Mouse (Mus musculus) right cerebral cortex, postnatal 14 days (tissue): ENCODE measurements around the gene H3f3a.

ENCODE experiments used
- DNase-seq: peaks from one replicate; pipeline ENCODE4 v3.0.0; 2022

Gene H3f3a

DNA sequence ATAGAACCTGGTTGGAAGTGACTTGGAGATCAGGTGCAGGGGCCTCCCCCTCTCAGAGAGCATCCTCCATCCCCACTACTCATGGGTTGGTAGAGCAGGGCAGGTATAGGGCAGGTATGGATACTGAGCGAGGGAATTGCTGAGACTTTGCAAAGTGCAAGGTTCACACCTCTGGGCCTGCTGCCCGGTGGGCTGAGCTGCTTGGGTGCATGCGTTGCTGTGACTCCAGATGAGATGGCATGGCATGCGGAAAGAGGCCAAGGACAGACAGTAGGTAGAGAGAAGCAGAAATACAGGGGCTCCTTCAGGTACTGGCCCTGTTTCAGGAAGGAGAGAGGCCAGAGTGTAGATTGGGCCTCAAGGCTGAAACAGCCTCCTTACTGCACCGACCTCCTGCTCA lies 32.5 kb downstream of the H3f3a start:
- no peak for DNase-seq

DNA sequence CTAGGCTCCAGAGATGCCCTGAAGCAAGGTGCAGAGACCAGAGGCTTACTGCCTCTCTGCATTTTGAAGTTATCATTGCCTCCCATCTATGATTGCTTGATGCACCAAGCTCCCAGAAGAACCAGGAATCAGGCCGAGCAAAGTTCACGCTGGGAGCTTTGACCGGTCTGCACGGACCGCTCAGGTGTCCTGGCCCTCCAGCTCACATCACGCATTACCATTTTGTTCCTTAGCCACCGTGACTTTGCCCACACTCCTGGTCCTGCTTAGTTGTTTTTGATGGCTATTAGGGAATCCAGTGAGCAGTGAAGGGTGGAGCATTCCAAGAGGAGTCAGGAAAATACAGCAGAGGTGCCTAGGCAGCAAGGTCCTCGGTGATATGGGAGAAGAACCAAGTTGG lies 33.5 kb downstream of the H3f3a start:
- no peak for DNase-seq

DNA sequence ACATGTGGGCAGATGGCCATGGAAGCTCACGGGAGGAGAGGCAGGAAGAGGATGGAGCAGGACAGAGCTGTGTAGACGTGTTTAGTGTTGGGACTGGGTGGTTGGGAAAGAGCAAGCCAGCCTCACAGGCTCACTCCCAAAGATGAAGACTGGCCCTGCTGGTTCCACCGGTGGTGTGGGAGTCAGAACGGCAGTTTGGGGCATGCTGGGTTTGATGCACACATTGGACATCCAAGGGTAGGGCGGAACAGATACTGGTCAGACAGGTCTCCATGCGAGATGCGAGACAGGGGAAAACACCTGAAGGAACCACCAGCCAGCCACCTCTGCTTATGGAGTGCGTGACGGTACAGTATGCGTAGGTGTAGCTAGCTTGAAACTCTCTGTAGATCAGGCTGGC lies 34.8 kb downstream of the H3f3a start:
- no peak for DNase-seq

DNA sequence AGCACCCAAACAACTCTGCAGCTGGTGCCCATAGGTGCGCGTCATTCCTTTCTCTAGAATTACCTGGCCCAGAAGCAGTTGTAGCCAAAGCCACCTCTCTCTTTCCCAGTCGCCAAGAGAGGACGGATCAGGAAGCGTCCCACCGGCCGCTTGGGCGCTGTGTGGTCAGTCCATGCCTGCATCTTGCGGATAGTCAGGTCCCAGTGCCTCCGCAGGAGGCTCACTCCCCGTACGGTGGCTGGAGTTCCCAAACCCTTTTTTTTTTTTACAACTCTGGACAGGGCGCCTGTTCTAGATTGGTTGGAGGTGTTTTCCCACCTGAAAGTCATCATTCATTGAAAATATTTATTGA lies 35.4 kb downstream of the H3f3a start:
- DNase-seq = no peak

DNA sequence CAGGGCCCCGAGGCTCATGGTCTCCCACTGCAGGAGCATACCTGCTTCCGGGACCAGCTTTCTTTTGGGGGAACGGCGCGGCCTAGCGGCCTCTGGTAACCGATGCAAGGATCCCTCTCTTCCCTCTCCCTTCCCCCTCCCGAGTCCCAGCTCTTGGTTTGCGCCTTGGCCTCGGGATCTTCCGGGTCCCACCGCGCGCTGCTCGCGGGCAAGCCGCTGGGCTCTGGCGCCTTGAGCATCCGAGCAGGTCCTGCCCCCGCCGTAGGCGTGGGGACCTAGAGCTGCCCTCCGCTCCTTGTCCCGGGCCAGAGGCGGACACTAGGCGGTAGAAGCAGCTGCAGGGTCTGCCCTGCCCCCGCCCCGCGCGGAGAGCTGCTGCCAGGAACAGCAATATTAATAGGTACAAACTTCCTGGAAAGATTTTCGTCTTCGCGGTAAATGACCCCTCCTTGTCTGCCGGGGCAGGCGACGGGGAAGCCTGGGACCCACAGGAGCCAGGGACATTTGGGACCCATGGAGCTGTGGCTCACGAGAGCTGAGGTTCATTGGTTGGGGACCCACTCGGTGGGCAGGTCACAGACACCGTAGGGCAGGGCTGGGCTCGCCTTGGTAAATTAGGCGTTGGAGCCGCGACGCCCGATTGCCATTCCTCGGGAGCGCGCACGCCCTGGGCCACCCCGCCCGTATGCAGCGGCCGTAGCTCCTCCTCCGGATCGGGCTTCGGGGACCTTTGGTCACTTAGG lies 35.9 kb downstream of the H3f3a start:
- peak; percentile 74 for DNase-seq

DNA sequence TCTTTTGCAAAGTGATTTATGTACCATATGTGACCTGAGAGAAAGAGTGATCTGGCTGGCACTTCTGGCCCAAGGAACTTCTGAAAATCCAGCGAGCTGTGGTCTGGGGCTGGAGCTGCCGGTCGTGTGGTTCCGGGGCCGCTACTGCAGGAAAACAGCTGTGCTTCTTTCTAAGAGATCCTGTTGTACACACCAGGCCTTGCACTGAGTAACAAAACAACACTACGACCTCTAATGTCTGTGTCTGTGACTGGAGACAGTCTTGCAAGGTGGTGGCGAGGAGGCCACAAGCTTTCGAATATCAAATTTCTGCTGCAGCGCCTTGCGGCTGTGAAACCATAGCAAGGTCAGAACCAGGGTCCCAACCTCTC lies 36.5 kb downstream of the H3f3a start:
- DNase-seq = no peak

DNA sequence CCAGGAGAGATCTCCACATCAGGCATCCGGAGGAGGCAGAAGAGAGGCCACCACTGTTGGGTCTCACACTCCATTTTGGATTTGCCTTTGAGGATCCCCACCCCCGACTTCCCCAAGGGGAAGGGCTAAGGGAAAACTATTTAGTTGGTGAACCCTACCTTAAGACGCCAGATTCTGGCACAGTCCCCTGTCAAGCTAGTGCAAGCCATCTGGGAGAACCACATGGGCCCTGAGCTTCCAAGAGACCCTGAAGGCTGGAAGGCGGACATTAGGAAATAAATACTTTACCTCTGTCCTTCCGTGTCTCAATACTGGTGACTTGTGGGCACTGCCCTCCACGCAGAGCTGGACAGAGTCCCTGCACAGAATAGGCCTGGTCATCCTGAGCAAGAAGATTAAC lies 37.2 kb downstream of the H3f3a start:
- no peak for DNase-seq

DNA sequence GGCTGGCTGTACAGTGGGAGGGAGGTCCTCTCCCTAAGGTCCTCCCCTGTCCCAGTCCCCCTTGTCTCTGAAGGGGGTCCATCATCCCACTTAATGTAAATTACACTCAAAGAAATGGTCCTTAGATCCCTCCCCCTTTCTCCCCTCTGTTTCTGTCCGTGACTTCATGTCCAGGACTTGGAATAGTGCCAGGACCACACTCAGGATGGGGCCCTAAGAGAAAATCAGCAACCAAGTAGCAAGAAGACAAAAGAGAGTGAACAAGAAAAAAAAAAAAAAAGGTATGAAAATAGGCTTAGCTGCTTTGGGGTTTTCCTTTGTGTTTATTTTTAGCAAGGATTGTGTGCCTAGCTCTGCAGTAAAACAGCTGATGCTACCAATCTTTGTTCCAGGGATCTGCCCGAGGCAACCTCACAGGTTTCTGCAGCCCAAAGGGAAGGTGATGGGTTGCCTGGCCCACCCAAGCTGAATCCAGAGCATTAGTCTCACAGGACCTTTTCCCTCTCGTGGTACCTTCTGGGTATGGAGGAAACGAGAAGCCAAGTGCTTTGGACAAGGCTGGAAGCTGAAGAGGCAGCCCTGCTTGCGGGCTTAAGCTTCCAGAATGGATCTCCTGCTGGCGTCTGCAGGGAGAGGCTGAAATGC lies 37.8 kb downstream of the H3f3a start:
- DNase-seq = no peak

DNA sequence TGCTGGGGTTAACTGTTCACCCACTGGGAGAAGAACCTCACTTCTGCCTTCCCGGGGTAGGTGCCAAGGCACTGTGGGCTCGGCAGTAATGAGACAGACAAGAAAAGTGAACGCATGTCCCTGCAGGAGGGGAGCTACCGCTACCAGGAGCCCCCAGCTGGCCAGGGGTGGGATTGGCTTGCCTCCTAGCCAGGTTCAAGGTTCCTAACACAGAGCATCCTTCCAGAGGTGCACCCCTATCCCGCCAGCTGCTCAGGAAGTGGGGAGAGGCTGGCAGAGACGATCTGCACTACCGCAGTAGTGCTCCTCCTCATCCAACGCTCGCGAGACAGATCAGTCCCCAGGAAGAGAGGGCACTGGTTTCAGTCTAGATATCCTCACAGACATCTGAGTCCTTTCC lies 38.4 kb downstream of the H3f3a start:
- no peak for DNase-seq

DNA sequence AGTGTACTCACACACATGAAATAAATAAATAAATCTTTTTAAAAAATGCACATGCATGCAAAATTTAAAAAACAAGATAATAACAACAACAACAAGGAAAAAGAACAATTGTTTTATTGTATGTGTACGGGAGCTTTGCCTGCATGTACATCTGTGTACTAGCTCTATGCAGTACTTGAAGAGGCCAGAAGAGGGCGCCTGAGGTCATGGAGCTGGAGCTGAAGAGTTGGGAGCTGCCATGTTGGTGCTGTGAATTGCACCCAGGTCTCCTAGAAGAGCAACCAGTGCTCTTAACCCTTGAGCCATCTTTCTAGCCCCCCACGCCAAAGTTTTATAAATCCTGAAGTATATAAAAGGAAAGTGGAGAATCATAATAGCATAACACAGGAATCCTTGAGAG lies 39.1 kb downstream of the H3f3a start:
- DNase-seq = no peak

DNA sequence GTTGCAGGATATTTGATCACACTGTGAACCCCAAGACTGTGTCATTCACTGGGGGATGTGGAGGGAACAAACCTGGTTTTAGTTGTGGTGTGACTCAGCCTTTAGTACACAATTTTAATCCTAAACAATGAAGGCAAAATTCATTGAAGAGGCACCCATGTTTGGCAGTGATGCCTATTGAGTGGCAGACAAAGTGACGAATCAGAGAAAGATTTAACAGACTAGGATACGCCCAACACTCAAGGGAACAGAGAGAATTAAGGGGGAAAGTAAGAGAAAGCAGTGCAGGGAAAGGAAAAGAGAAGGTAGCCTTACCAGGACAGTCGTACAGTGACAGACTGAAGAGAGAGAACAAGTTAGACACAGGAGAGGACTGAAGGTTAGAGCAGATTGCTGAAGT lies 41.5 kb downstream of the H3f3a start:
- DNase-seq = no peak

DNA sequence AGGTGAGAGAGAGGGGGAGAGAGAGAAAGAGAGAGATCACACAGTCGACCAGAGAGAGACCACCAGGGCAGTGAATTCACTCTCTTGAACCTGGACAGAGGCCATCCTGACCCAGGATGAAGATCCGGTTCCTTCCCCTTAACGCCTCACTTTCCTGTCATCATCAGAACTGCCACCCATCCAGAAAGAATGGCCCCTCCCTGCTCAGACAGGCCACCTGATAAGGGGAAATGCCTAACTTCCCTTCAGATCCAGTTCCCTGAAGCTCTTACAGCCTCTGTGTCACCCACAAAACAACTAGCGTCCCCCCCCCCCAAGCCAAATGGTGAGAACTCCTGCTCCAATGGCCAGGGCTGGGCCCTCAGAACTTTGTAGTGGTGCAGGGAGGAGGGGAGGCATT lies 42.0 kb downstream of the H3f3a start:
- DNase-seq = no peak

DNA sequence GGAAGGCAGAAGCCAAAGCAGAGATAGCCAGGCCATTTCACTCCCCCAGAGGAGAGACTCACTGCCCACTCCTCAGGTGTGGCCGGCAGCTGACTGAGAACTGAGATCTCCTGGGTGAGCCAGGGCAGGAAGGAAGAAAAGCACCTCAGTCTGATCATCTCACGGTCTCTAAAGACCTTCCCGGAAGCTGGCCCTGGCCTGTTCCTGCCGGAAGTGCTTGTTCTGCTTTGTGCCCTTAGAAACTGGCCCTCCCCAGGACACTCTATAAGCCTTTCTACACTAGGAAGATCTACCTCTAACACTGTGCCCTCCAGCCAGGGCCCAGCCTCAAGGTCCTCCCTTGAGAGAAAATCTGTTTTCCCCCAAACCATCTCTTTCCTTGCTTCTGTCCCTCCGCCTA lies 42.4 kb downstream of the H3f3a start:
- DNase-seq = no peak

DNA sequence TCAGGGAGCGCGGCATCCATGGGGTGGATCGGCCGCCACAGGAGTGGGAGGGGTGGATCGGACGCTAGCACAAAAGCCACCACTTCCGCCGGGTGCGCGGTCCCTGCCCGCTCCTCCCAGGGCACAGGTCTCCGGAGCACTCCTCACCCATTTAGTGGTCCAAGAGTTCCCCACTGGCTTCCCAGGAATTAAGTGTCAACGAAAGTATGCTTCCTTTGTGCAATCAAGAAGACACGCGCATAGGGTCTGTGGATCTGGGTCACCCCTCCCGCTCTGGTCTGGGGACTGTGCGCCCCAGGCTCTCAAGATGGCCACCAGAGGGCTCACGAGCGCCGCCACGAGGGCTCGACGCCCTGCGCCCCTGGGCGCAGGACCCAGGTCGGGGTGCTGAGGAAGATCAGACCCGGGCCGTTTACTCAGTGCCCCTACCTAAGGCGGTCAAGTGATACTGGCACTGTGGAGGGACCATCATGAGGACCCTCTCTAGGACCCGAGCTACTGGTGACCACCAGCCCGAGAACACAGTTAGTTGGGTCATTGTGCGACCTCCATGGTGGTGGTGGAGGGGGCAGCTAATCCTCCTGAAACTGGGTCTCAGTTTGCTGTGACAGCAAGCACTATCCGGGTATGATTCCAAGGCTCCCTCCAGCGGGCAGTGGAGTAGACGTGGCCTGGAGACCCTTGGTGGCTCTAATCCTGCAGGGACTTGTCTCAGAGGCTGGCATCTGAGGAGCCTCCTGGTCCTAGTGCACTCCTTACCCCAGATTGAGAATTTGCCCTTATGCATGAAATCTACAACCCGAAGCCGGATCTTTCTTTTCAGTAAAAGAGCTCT lies 45.2 kb downstream of the H3f3a start:
- DNase-seq = peak; percentile 71

DNA sequence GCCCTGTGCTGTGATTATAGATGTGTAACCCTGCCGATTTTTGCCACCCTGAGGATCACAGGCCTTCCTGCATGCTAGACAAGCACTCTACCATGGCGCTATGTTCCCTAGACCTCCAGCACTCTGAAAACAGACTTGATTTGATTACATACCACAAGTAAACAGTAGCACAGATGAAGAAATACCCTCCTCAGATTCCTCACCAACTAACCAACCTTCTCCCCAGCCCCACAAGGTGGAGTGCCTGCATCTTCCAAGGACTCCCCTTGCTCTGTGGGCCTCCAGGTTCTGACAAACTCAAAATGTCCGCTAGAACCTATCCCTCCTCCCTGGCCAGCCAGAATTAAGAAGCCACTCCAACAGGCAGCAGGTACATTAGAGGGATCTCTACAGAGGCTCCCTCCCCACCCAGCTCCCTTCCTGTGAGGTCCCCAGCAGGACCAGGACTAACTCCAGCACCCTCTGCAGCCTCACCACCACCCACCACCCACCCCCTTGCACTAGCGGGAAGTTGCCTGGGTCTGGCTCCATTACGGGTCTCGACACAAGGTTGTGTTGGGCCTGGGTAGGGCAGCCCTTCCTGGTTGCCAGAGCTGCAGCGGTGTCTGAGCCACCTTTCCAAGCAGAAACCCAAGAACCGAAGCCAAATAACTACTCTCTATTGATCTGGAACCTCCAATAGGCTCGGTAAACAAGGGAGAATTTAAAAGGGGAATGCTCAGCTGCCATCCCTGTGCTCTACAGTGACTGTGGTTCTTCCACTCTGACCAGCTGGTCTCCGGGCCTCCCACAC lies 46.0 kb downstream of the H3f3a start:
- DNase-seq = no peak

DNA sequence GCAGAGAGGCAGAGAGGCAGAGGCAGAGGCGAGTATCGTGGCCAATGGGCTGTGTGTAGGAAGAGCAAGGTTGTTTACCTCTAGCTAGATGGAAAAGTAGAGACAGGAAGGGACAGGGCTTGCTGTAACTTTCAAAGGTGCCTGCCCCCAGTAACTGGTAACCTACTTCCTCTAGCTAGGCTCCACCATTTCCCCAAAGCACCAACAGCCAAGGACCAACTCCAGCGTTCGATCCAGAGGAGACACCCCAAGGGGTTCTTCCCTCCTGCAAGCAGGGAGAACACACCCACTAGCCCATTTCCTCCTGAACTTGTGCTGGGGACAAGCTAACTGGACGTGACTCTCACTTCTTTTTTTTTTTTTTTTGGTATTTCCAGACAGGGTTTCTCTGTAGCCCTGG lies 47.2 kb downstream of the H3f3a start:
- no peak for DNase-seq

DNA sequence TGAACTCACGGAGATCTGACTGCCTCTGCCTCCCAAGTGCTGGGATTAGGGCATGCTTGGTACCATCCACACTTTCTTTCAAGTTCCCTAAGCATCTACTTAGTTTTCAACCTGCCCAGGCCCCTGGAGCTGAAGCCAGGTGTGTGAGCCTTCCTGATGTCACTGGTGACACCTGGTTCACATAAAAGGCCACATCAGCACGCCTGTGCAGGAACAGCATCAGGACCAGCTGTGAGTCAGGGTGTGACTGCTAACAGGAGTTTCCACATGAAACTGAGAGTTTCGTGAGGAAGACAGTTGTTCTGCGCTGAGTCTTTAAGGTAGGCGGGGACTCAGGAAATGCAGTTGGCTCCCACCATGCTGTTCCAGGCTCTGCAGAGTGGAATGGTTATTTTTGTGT lies 48.4 kb downstream of the H3f3a start:
- no peak for DNase-seq

DNA sequence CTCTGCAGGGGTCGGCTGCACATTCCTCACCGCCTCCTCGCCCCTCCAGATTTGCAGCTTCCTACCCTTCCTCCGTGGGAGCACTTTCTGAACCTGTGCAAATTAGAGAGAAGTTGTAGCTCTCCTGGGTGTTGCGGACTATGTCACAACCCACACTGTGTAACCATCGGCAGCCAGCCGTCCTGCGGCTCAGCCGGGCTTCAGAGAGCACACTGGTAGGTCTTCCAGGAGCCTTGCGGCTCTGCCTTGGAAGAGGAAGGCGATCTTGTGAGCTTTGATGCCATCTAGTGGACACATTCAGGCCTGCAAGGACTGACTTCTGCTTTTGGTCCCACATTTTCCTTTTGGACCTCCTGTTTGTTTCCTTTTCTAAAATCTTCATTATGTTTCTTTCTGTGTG lies 49.9 kb downstream of the H3f3a start:
- peak; percentile 83 for DNase-seq

DNA sequence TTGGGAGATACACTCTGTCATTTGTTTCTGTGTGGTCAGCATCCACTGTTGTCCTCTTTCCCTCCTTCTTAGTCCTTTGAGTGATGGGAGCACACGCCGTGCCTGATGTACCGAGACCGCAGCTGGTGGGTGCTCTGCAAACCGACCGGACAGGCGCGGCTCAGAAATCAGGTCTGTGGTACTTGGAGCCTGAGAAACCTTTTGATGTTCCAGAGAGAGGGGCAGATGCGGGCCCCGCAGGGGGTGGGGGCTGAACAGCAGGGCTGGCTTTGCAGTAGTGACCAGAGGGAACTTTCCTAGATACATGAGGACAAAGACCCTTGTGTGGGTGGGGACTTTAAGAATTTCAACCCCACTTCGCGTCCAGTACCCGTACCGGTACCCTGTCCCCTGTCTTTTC lies 50.4 kb downstream of the H3f3a start:
- no peak for DNase-seq

DNA sequence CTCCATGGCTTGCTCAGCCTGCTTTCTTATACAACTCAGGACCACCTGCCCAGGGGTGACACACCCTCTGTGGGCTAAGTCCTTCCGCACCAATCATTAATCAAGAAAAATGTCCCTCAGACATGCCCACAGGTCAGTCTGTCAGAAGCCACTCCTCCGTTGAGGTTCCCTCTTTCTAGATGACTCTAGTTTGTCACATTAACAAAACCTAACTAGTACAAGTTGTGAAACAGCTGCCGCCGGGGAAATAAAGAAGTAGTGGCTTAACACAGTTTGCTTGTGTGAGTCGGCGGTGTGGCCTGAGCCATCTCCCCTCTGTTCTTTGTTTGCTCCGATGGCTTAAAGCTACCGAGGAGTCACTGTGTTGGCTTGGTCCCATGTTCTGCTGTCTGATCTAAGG lies 51.1 kb downstream of the H3f3a start:
- DNase-seq = no peak

DNA sequence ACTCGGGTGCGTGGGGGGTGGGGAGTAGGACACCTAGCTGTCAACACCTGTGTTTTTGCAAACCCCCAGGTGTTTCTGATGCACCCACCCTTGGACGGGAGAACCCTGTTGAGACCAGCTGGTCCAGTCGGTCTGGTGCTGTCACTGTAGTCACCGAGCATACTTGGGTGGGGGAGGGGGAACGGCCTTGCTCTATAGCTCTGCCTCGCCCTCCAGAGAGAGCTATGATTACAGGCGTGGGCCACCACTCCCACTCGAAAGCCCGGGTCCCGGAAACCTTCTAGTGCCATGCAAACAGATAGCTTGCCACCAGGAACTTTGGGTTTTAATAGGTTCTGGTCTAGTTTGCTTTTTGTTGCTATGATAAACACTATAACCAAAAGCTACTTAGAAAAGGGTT lies 51.6 kb downstream of the H3f3a start:
- DNase-seq = no peak

DNA sequence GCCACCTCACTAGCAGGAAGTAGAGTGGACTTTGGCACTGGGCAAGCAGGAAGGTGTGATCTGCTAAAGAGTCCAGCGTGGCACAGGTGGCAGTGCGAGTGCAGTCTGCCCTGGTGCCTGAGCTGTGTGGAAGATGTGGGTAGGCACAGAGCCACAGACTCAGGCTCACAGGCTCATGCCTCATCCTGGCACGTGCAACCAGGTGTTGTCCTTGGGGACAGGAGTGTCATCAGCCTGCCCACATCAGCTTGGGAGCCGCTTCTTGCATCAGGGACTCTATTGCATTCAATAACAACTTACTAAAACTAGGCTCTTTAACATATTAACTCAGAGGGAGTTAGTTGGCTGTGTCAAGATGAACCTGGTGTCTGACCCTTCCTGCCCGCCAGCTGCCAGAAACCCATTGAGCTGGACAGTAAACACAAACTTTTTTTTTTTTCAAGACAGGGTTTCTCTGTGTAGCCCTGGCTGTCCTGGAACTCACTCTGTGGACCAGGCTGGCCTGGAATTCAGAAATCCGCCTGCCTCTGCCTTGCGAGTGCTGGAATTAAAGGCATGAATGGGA lies 55.7 kb downstream of the H3f3a start:
- no peak for DNase-seq
